Mouse (Mus musculus): Measurements from ENCODE around the gene Pth2. TPM values are rescaled to one million over a fixed set of nuclear protein-coding genes. Genes with fewer than 3 reads are reported as not detected.

The Pth2 gene
- total and polyA plus RNA-seq, 3 experiments, result not detected

DNA sequence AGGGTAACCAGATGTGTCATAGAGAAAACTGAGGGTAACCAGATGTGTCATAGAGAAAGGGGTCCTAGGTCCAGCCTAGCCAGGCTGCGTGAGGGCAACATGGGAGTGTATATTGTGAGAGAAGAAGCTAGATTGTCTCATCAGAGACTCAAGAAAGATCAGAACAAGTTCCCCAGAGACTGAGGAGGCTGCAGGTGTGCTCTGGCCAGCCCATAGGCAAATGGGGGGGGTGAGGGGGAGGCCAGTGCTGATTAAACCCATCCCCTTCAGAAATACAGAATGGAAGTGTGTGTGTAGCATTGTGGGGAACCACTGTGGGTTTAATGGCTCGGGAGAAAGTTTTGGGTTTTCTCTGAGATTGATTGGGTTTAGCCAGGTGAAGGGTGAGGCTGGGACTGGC lies 40.9 kb downstream of the Pth2 start (continued):
- TF ChIP-seq CTCF (conservative IDR thresholded peaks at IDR 0.05 in 1 of 2, IDR thresholded peaks at IDR 0.05 in 1 of 2; ENCODE audit: low read depth in 2 of 2, low read length in 2 of 2) (no peak), HCFC1 (IDR thresholded peaks at IDR 0.05; ENCODE audit: low read depth, low read length) (no peak), JUN (IDR thresholded peaks at IDR 0.05; ENCODE audit: insufficient read depth, low read depth, low read length) (no peak), GABPA (IDR thresholded peaks at IDR 0.05; ENCODE audit: insufficient replicate concordance, low read depth, low read length) (no peak), MAFK (IDR thresholded peaks at IDR 0.05; ENCODE audit: insufficient replicate concordance, low read length) (0 out of 2 replicates have a peak, but pooled peaks have one; percentile 47), RAD21 (IDR thresholded peaks at IDR 0.05; ENCODE audit: low read depth, low read length) (no peak)

DNA sequence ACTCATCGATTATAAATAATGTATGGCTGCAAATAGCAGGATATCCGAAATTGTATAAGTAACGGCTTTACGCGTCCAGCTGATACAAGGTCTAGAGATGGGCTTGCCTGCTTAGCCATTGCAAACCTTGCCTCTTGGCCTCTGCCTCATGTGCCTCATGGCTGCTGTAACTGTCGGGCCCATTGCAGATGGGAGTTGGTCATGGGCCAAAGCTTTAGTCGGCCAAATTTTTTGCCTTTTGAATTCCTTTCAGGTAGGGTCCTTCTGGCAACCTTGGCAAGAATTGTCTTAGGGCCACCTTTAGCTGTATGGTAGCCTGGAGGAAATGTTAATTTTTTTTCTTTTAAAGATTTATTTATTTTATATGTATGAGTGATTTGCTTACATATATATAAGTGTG lies 44.0 kb downstream of the Pth2 start:
- TF ChIP-seq IRF4 (IDR thresholded peaks at IDR 0.05; ENCODE audit: low read depth, low read length) (no peak), MYC (IDR thresholded peaks at IDR 0.05; ENCODE audit: low read depth, low read length) (no peak), ZNF384 (IDR thresholded peaks at IDR 0.05; ENCODE audit: low read depth, low read length) (no peak), MXI1 (IDR thresholded peaks at IDR 0.05; ENCODE audit: low read depth, low read length) (no peak), ZKSCAN1 (IDR thresholded peaks at IDR 0.05; ENCODE audit: borderline replicate concordance, low read depth, low read length) (no peak), EP300 (IDR thresholded peaks at IDR 0.05; ENCODE audit: low read length) (no peak), ELF1 (IDR thresholded peaks at IDR 0.05; ENCODE audit: low read depth, low read length) (no peak)
- no peaks in the 10 kb centered on the region for H3K27me3 ChIP-seq (replicated peaks)
- H3K9me3 ChIP-seq (replicated peaks; ENCODE audit: low read length), result peaks cover 7% of the 10 kb centered on the region
- in situ Hi-C loops (cut with MboI; ENCODE audit: low pct_ligation_motif_present, low pct_unique_long_range_greater_than_20kb, low sequenced_read_pairs), result no loop called here
- H3K27ac ChIP-seq (ENCODE audit: insufficient read depth, low read depth), result no peak overlapping the region
- dilution Hi-C loops (cut with MboI; ENCODE audit: extremely low pct_ligation_motif_present, extremely low pct_unique_long_range_greater_than_20kb, low sequenced_read_pairs), result no loop called here
- no peaks in the 10 kb centered on the region for H3K79me2 ChIP-seq (replicated peaks; ENCODE audit: control insufficient read depth, extremely low read depth, insufficient read depth, poor library complexity, severe bottlenecking)
- H3K4me2 ChIP-seq (ENCODE audit: insufficient read depth, low read depth, poor library complexity, severe bottlenecking), result no peak overlapping the region
- DNase-seq (ENCODE audit: extremely low read depth), result no peak
- no peak overlapping the region for H3K9ac ChIP-seq (ENCODE audit: insufficient read depth, low read depth)
- H3K4me1 ChIP-seq (ENCODE audit: control insufficient read depth in 1 of 2, insufficient read depth in 2 of 2), result peaks cover 15 to 52% of the 10 kb centered on the region in 2 experiments
- H3K36me3 ChIP-seq (replicated peaks in 1 of 2; ENCODE audit: control insufficient read depth in 1 of 2, insufficient read depth in 1 of 2, low read length in 1 of 2), result peaks cover 0 to 9% of the 10 kb centered on the region in 2 experiments
- no peak overlapping the region for H3K4me3 ChIP-seq (replicated peaks in 1 of 3; ENCODE audit: low read depth in 2 of 3, low read length in 2 of 3, poor library complexity in 1 of 3)

DNA sequence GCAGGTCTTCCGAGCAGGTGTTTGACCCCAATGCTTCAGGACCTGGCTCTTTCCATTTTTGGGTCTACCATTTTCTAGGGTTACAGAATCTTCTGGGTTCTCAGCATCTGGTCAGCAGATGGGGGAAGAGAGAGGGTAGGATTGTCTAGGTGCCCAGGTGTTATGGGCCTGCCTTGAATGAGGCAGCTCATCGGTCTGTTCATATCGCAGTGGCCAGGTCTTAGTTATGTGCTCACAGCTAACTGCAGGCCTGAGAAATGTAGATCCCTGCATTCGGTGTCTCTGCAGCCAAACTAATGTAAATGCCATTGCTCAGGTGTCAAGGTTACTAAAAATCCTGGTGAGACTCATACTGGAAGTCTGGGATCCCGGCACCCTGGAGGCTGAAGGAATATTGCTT lies 45.6 kb downstream of the Pth2 start:
- H3K27ac ChIP-seq (ENCODE audit: insufficient read depth, low read depth), result no peak overlapping the region
- H3K9me3 ChIP-seq (replicated peaks; ENCODE audit: low read length), result peaks cover 7% of the 10 kb centered on the region
- TF ChIP-seq ZC3H11A (IDR thresholded peaks at IDR 0.05; ENCODE audit: low read depth, low read length) (no peak), POLR2A (IDR thresholded peaks at IDR 0.05; ENCODE audit: low read depth, low read length) (no peak), MAZ (IDR thresholded peaks at IDR 0.05; ENCODE audit: low read depth, low read length) (no peak), RCOR1 (conservative IDR thresholded peaks at IDR 0.05; ENCODE audit: low read depth, low read length) (no peak), GABPA (IDR thresholded peaks at IDR 0.05; ENCODE audit: insufficient replicate concordance, low read depth, low read length) (no peak), EP300 (IDR thresholded peaks at IDR 0.05; ENCODE audit: low read length) (no peak), PAX5 (IDR thresholded peaks at IDR 0.05; ENCODE audit: low read length) (no peak), MAFK (IDR thresholded peaks at IDR 0.05; ENCODE audit: insufficient replicate concordance, low read length) (no peak), ZKSCAN1 (IDR thresholded peaks at IDR 0.05; ENCODE audit: borderline replicate concordance, low read depth, low read length) (no peak), CHD2 (IDR thresholded peaks at IDR 0.05; ENCODE audit: low read length) (no peak), MYC (IDR thresholded peaks at IDR 0.05; ENCODE audit: low read depth, low read length) (no peak), TCF12 (IDR thresholded peaks at IDR 0.05; ENCODE audit: low read depth, low read length) (no peak), USF1 (IDR thresholded peaks at IDR 0.05; ENCODE audit: low read depth, low read length) (no peak), ZMIZ1 (IDR thresholded peaks at IDR 0.05; ENCODE audit: low read depth, low read length) (no peak), POLR2AphosphoS2 (IDR thresholded peaks at IDR 0.05; ENCODE audit: low read depth, low read length) (no peak), E2F4 (IDR thresholded peaks at IDR 0.05; ENCODE audit: insufficient replicate concordance, low read depth, low read length) (no peak), NRF1 (IDR thresholded peaks at IDR 0.05; ENCODE audit: low read depth, low read length) (no peak)
- H3K4me1 ChIP-seq (ENCODE audit: control insufficient read depth in 1 of 2, insufficient read depth in 2 of 2), result peaks cover 9 to 44% of the 10 kb centered on the region in 2 experiments; a peak in 3 of 4 replicates
- H3K4me2 ChIP-seq (ENCODE audit: insufficient read depth, low read depth, poor library complexity, severe bottlenecking), result no peak overlapping the region
- dilution Hi-C loops (cut with MboI; ENCODE audit: extremely low pct_ligation_motif_present, extremely low pct_unique_long_range_greater_than_20kb, low sequenced_read_pairs), result no loop called here
- no peak overlapping the region for H3K4me3 ChIP-seq (replicated peaks in 1 of 3; ENCODE audit: low read depth in 2 of 3, low read length in 2 of 3, poor library complexity in 1 of 3)
- H3K9ac ChIP-seq (ENCODE audit: insufficient read depth, low read depth), result no peak overlapping the region
- peaks cover 0 to 14% of the 10 kb centered on the region in 2 experiments for H3K36me3 ChIP-seq (replicated peaks in 1 of 2; ENCODE audit: control insufficient read depth in 1 of 2, insufficient read depth in 1 of 2, low read length in 1 of 2)
- no peak for DNase-seq (ENCODE audit: extremely low read depth)
- in situ Hi-C loops (cut with MboI; ENCODE audit: low pct_ligation_motif_present, low pct_unique_long_range_greater_than_20kb, low sequenced_read_pairs), result no loop called here
- H3K27me3 ChIP-seq (replicated peaks), result no peaks in the 10 kb centered on the region
- no peaks in the 10 kb centered on the region for H3K79me2 ChIP-seq (replicated peaks; ENCODE audit: control insufficient read depth, extremely low read depth, insufficient read depth, poor library complexity, severe bottlenecking)
